Mouse (Mus musculus) testis, adult 2 months (tissue): ENCODE data around the gene Psmd2. TPM values are rescaled to one million over a fixed set of nuclear protein-coding genes. Genes with fewer than 3 reads are reported as not detected.
"Not testable (repeated sequence)": the region's sequence is repeated elsewhere in the genome, so short reads cannot be mapped to it uniquely, and the experiment has no call there.

ENCODE experiments used
- H3K27ac ChIP-seq: fragments of 200-500 bp; 2 replicates; pipeline ENCODE4 v1.5.1; 2012; ENCODE audit warnings: low read depth, low read length; ENCODE audit not compliant: control insufficient read depth, insufficient read depth
- H3K27me3 ChIP-seq: fragments of 200-500 bp; 2 replicates; pipeline ENCODE4 v1.6.1; 2012; ENCODE audit warnings: mild to moderate bottlenecking, low read length, moderate library complexity; ENCODE audit not compliant: control insufficient read depth, insufficient read depth
- H3K36me3 ChIP-seq: fragments of 200-500 bp; 2 replicates; pipeline ENCODE4 v1.6.1; 2012; ENCODE audit warnings: mild to moderate bottlenecking, low read length; ENCODE audit not compliant: control insufficient read depth, insufficient read depth
- H3K4me1 ChIP-seq: fragments of 200-500 bp; 2 replicates; pipeline ENCODE4 v1.6.1; 2012; ENCODE audit warnings: low read length; ENCODE audit not compliant: control insufficient read depth, insufficient read depth
- H3K4me3 ChIP-seq: fragments of 200-500 bp; 2 replicates; pipeline ENCODE4 v1.5.1; 2012; ENCODE audit warnings: low read depth, mild to moderate bottlenecking, low read length, moderate library complexity, mixed read lengths; ENCODE audit not compliant: control insufficient read depth
- CTCF ChIP-seq: fragments of 200-500 bp; IDR thresholded peaks from 2 replicates; pipeline ENCODE4 v1.5.1; 2012; ENCODE audit warnings: low read depth, mild to moderate bottlenecking, inconsistent platforms, low read length, moderate library complexity; ENCODE audit not compliant: control insufficient read depth, insufficient read depth, insufficient replicate concordance
- POLR2A ChIP-seq: fragments of 200-500 bp; IDR thresholded peaks from 2 replicates; pipeline ENCODE4 v1.6.1; 2012; ENCODE audit warnings: low read depth, mild to moderate bottlenecking, inconsistent platforms, low read length, moderate library complexity; ENCODE audit not compliant: control insufficient read depth
- polyA plus RNA-seq: library from polyadenylated mRNA; depleted of rRNA; stranded (reverse); fragments of >200 nt; gene quantifications from 2 replicates; pipeline ENCODE4 v1.2.3, GENCODE M21; 2012

Gene Psmd2
- polyA plus RNA-seq, 1 experiment, result 287 TPM

DNA sequence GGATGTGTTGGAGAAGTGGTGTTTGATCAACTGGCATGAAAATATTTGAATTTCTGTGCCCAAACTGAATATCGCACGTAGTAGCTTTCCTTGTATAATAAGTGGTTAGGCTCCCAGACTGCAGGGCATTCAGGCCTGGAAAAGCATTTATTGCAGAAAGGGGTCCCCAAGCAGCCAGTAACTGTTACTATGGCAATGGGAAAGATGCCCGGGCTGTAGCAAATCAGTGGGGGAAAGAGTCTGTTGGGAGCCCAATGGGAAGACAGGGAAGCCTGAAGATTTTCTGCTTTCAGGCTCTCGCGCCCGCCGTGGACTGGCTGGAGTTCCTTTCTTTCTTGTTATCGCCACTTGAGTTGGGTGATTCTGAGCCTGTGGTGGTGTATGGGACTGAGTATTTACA is 13.1 kb upstream of the Psmd2 start:
- Histone ChIP-seq H3K27ac (no peak overlapping the region), H3K36me3 (no peaks in the 10 kb centered on the region), H3K4me3 (no peak overlapping the region), H3K27me3 (no peaks in the 10 kb centered on the region), H3K4me1 (no peaks in the 10 kb centered on the region)
- TF ChIP-seq CTCF (no peak), POLR2A (no peak)

GRCm38 (mm10) chr16:20642161-20642560 is 9.3 kb upstream of the Psmd2 start:
- no peak for TF ChIP-seq POLR2A
- TF ChIP-seq CTCF, result peak; percentile 54; the same call in 1 of the 2 replicates

GRCm38 (mm10) chr16:20643911-20644310 is 7.5 kb upstream of the Psmd2 start:
- TF ChIP-seq POLR2A, result no peak
- no peak for TF ChIP-seq CTCF
- H3K4me1 ChIP-seq, result no peaks in the 10 kb centered on the region
- H3K27me3 ChIP-seq, result no peaks in the 10 kb centered on the region
- no peak overlapping the region for H3K27ac ChIP-seq
- no peaks in the 10 kb centered on the region for H3K36me3 ChIP-seq
- H3K4me3 ChIP-seq, result no peak overlapping the region

More at GRCm38 (mm10) chr16:20642161-20642560, 9.3 kb upstream of the Psmd2 start:
- H3K27me3 ChIP-seq, result no peaks in the 10 kb centered on the region
- H3K36me3 ChIP-seq, result no peaks in the 10 kb centered on the region
- no peak overlapping the region for H3K27ac ChIP-seq
- H3K4me3 ChIP-seq, result no peak overlapping the region
- H3K4me1 ChIP-seq, result no peaks in the 10 kb centered on the region

DNA sequence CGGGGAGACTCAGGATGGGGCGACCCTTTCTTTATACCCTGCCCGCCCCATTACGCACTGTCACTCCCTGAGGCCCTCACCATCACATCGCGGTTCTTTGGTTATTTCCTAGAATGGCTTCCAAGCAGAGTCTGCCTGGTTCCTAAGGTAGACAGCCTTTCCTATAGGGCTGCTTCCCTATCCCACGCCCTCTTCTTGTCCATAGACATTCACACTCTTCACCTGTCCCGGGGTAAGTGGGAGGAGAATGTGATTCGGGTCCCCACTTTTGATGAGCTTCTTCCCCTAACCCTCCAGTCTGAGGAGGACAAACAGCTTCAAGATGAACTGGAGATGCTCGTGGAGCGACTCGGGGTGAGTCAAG is 477 bp downstream of the Psmd2 start:
- Histone ChIP-seq H3K36me3 (no peaks in the 10 kb centered on the region; the same call in none of the 2 replicates), H3K4me1 (no peaks in the 10 kb centered on the region; the same call in 1 of the 2 replicates), H3K4me3 (peak overlapping the region; percentile 94), H3K27ac (peak overlapping the region; percentile 74), H3K27me3 (no peaks in the 10 kb centered on the region)
- TF ChIP-seq POLR2A, result no peak
- TF ChIP-seq CTCF, result no peak

- peaks cover 2% of the 10 kb centered on the region for H3K36me3 ChIP-seq
- TF ChIP-seq CTCF (no peak), POLR2A (no peak)
- no peaks in the 10 kb centered on the region; the same call in 1 of the 2 replicates for H3K4me1 ChIP-seq
- H3K27me3 ChIP-seq, result no peaks in the 10 kb centered on the region
- H3K4me3 ChIP-seq, result no peak overlapping the region
- H3K27ac ChIP-seq, result no peak overlapping the region
Observed at GRCm38 (mm10) chr16:20653315-20653714, 1.9 kb downstream of the Psmd2 start.

- Histone ChIP-seq H3K27me3 (no peaks in the 10 kb centered on the region), H3K4me1 (no peaks in the 10 kb centered on the region), H3K36me3 (peaks cover 2% of the 10 kb centered on the region), H3K27ac (no peak overlapping the region), H3K4me3 (no peak overlapping the region)
- TF ChIP-seq POLR2A (no peak), CTCF (no peak)
Observed at GRCm38 (mm10) chr16:20657661-20658060, 6.2 kb downstream of the Psmd2 start.

- not testable (repeated sequence) for H3K27me3 ChIP-seq, H3K4me3 ChIP-seq, H3K27ac ChIP-seq, H3K36me3 ChIP-seq, H3K4me1 ChIP-seq
Observed at GRCm38 (mm10) chr16:20668013-20668412, 16.6 kb downstream of the Psmd2 start, which contains the start of gene Eif4g1. Gene Eif4g1 (plus strand): TSS chr16:20668313.

DNA sequence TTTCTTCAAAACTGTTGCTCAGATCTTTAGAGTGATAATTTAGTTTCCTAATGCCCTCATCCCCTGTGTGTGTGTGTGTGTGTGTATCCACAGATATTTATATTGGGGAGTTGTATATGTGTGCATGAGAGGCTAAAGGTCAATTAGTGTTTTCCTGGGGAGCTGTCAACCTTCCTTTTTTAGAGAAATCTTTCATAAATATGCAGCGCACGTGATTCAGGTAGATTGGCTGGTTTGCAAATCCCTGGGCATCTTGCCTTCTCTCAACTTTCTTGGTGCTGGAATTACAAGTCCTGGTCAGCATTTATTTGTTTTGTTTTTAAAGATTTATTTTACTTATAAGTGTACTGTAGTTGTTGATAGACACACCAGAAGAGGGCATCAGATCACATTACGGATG is 18.8 kb downstream of the Psmd2 start:
- no peak for TF ChIP-seq POLR2A
- no peak for TF ChIP-seq CTCF
- H3K36me3 ChIP-seq, result no peaks in the 10 kb centered on the region
- H3K27me3 ChIP-seq, result no peaks in the 10 kb centered on the region
- H3K4me3 ChIP-seq, result no peak overlapping the region
- no peak overlapping the region for H3K27ac ChIP-seq
- peaks cover 9% of the 10 kb centered on the region for H3K4me1 ChIP-seq
